Comparison of ENCODE assay signal across 24 mouse cellular contexts in genomic region chr7:132666516-132666915, GRCm38 (mm10). TPM values are rescaled to one million over a fixed set of nuclear protein-coding genes. Genes with fewer than 3 reads are reported as not detected.
DNase-seq lines count a peak whose midpoint lies in the region; ATAC-seq and TF ChIP-seq lines count a peak whose summit lies in the region.
"Had no signal": no experiment of that assay in that cellular context is flagged by ENCODE, and none has a peak within 500 bp of the region (broad histone marks: within the 10 kb centered on the region; RNA-seq: fewer than 3 reads in every experiment).

No protein-coding gene starts in this region.

- H3K4me3 ChIP-seq in forebrain, embryonic 10.5 days = no peak overlapping the region
- no peak overlapping the region for H3K4me3 ChIP-seq in forebrain, embryonic 15.5 days
- no peak overlapping the region for H3K4me3 ChIP-seq in forebrain, embryonic 12.5 days (replicated peaks)
- H3K4me3 ChIP-seq in forebrain, postnatal 0 days (ENCODE audit: low read depth, low read length) = no peak overlapping the region
- no peak overlapping the region for H3K4me3 ChIP-seq in embryonic facial prominence, embryonic 10.5 days
- H3K4me3 ChIP-seq: embryonic facial prominence, embryonic 13.5 days; embryonic facial prominence, embryonic 15.5 days; erythroblast, embryonic 14.5 days had no signal

- H3K9me3 ChIP-seq in forebrain, embryonic 10.5 days = no peaks in the 10 kb centered on the region
- H3K9me3 ChIP-seq in forebrain, embryonic 15.5 days = no peaks in the 10 kb centered on the region
- H3K9me3 ChIP-seq in forebrain, embryonic 12.5 days = no peaks in the 10 kb centered on the region
- H3K9me3 ChIP-seq in forebrain, postnatal 0 days (ENCODE audit: low read length) = no peaks in the 10 kb centered on the region
- H3K9me3 ChIP-seq in embryonic facial prominence, embryonic 10.5 days = no peaks in the 10 kb centered on the region
- H3K9me3 ChIP-seq: embryonic facial prominence, embryonic 13.5 days; embryonic facial prominence, embryonic 15.5 days; G1E had no signal

- DNase-seq in forebrain, embryonic 10.5 days (ENCODE audit: extremely low spot score, low spot score) = no peak
- DNase-seq in forebrain, postnatal 0 days = no peak
- DNase-seq in heart, adult 11 months = peak; percentile 89
- no peak for DNase-seq in heart, postnatal 10 days
- no peak for DNase-seq in embryonic facial prominence, embryonic 10.5 days (ENCODE audit: low spot score)
- DNase-seq: adrenal gland, adult 8-10 months; adrenal gland, postnatal 14 days; adrenal gland, postnatal 36 days; B cell, adult 2 months; cerebellum, adult 11-12 months; cerebellum, adult 2 months; cerebellum, adult 9-10 months; cerebellum, postnatal 10 days; cerebellum, postnatal 25 days had no signal

- intact Hi-C loops in heart, postnatal 10 days (cut with DNase I) = no loop called here

- no peak overlapping the region for H3K4me2 ChIP-seq in forebrain, embryonic 15.5 days (replicated peaks)
- H3K4me2 ChIP-seq in forebrain, embryonic 12.5 days = no peak overlapping the region
- H3K4me2 ChIP-seq in forebrain, postnatal 0 days (ENCODE audit: low read depth) = no peak overlapping the region
- H3K4me2 ChIP-seq: embryonic facial prominence, embryonic 13.5 days; embryonic facial prominence, embryonic 15.5 days had no signal

- H3K4me1 ChIP-seq in forebrain, embryonic 10.5 days = peaks cover 58% of the 10 kb centered on the region
- peaks cover 5% of the 10 kb centered on the region for H3K4me1 ChIP-seq in forebrain, embryonic 15.5 days
- H3K4me1 ChIP-seq in forebrain, embryonic 12.5 days = peaks cover 26% of the 10 kb centered on the region
- no peaks in the 10 kb centered on the region for H3K4me1 ChIP-seq in forebrain, postnatal 0 days (ENCODE audit: insufficient read depth)
- H3K4me1 ChIP-seq in embryonic facial prominence, embryonic 10.5 days = peaks cover 28% of the 10 kb centered on the region
- H3K4me1 ChIP-seq: embryonic facial prominence, embryonic 15.5 days had no signal

- peak overlapping the region; percentile 82 for H3K27ac ChIP-seq in forebrain, embryonic 10.5 days
- no peak overlapping the region for H3K27ac ChIP-seq in forebrain, embryonic 15.5 days (replicated peaks)
- peak overlapping the region; percentile 47 for H3K27ac ChIP-seq in forebrain, embryonic 12.5 days
- no peak overlapping the region for H3K27ac ChIP-seq in forebrain, postnatal 0 days (ENCODE audit: low read depth, low read length)
- H3K27ac ChIP-seq in embryonic facial prominence, embryonic 10.5 days (replicated peaks) = peak overlapping the region; percentile 57
- H3K27ac ChIP-seq: embryonic facial prominence, embryonic 13.5 days; embryonic facial prominence, embryonic 15.5 days had no signal

- H3K27me3 ChIP-seq in forebrain, embryonic 10.5 days (ENCODE audit: poor library complexity, severe bottlenecking) = peaks cover 93% of the 10 kb centered on the region
- no peaks in the 10 kb centered on the region for H3K27me3 ChIP-seq in forebrain, embryonic 15.5 days
- H3K27me3 ChIP-seq in forebrain, embryonic 12.5 days = peaks cover 49% of the 10 kb centered on the region
- no peaks in the 10 kb centered on the region for H3K27me3 ChIP-seq in forebrain, postnatal 0 days (ENCODE audit: insufficient read depth, low read length)
- H3K27me3 ChIP-seq in embryonic facial prominence, embryonic 10.5 days (replicated peaks; ENCODE audit: low read depth, poor library complexity, severe bottlenecking) = peaks cover 36% of the 10 kb centered on the region
- H3K27me3 ChIP-seq: CH12.LX; embryonic facial prominence, embryonic 13.5 days; embryonic facial prominence, embryonic 15.5 days; Patski had no signal

- ATAC-seq in forebrain, embryonic 15.5 days (replicated peaks) = no peak
- ATAC-seq in forebrain, embryonic 12.5 days (ENCODE audit: low FRiP score) = no peak
- no peak for ATAC-seq in forebrain, postnatal 0 days
- ATAC-seq: activated CD4-positive, CD25-positive, alpha-beta regulatory T cell, adult 4 months; CD4-positive, CD25-positive, alpha-beta regulatory T cell, adult 4 months; Patski had no signal

- no peak for TF ChIP-seq CTCF in forebrain, postnatal 0 days (IDR thresholded peaks at IDR 0.05; ENCODE audit: low read depth)

- no peak overlapping the region for H3K9ac ChIP-seq in forebrain, embryonic 15.5 days (replicated peaks)
- H3K9ac ChIP-seq in forebrain, embryonic 12.5 days = no peak overlapping the region
- H3K9ac ChIP-seq in forebrain, postnatal 0 days = no peak overlapping the region
- H3K9ac ChIP-seq: embryonic facial prominence, embryonic 13.5 days; embryonic facial prominence, embryonic 15.5 days had no signal

- WGBS in forebrain, embryonic 10.5 days = 61% methylated on average over 4 of the region's 4 CpGs
- WGBS in forebrain, embryonic 15.5 days = 56% methylated on average over 4 of the region's 4 CpGs
- 54% methylated on average over 4 of the region's 4 CpGs for WGBS in forebrain, embryonic 12.5 days
- WGBS in forebrain, postnatal 0 days = 73% methylated on average over 4 of the region's 4 CpGs
- WGBS in embryonic facial prominence, embryonic 10.5 days = 66% methylated on average over 4 of the region's 4 CpGs

- H3K36me3 ChIP-seq in forebrain, embryonic 10.5 days (replicated peaks) = no peaks in the 10 kb centered on the region
- no peaks in the 10 kb centered on the region for H3K36me3 ChIP-seq in forebrain, embryonic 15.5 days
- H3K36me3 ChIP-seq in forebrain, embryonic 12.5 days (replicated peaks) = no peaks in the 10 kb centered on the region
- no peaks in the 10 kb centered on the region for H3K36me3 ChIP-seq in forebrain, postnatal 0 days (ENCODE audit: insufficient read depth)
- no peaks in the 10 kb centered on the region for H3K36me3 ChIP-seq in embryonic facial prominence, embryonic 10.5 days (replicated peaks)
- H3K36me3 ChIP-seq: embryonic facial prominence, embryonic 13.5 days; embryonic facial prominence, embryonic 15.5 days; G1E had no signal

RNA-seq across cellular contexts. Expression of gene Lhpp, which starts 56.1 kb away (rescaled TPM):
- polyA plus RNA-seq in forebrain, embryonic 10.5 days (2016; fragmentation: Nextera tagmentation; extraction: Ambion mirVana) = 17.3 and 17.4 TPM in 2 replicates
- 23.1 and 25.7 TPM in 2 replicates for polyA plus RNA-seq in forebrain, embryonic 15.5 days (2015; fragmentation: Nextera tagmentation; extraction: Ambion mirVana)
- 10.9 and 12.1 TPM in 2 replicates for polyA plus RNA-seq in forebrain, embryonic 12.5 days (2016; fragmentation: Nextera tagmentation; extraction: Ambion mirVana)
- 37.5 and 40.7 TPM in 2 replicates for total RNA-seq in forebrain, postnatal 0 days (2014; rRNA removed)
- polyA plus RNA-seq in forebrain, postnatal 0 days (2015; fragmentation: Nextera tagmentation; extraction: Ambion mirVana) = 50.1 and 53.8 TPM in 2 replicates
- 10 to 100 TPM; 18.0 to 18.4 TPM for total RNA-seq in heart, postnatal 10 days (2021)
- polyA plus RNA-seq in embryonic facial prominence, embryonic 10.5 days (2016; fragmentation: Nextera tagmentation; extraction: Ambion mirVana) = 15.5 TPM in 2 replicates

Comparison
In these comparisons a context has a peak if more than half of its experiments do, and no peak if none do; other contexts are left out.
1. H3K27ac ChIP-seq: peak in forebrain, embryonic 10.5 days (single experiment), forebrain, embryonic 12.5 days (single experiment) and embryonic facial prominence, embryonic 10.5 days (single experiment); none in forebrain, embryonic 15.5 days (single experiment) and forebrain, postnatal 0 days (single experiment).